Mouse (Mus musculus) CH12.LX (cell line): ENCODE measurements around the gene Slc25a20. TPM values are rescaled to one million over a fixed set of nuclear protein-coding genes. Genes with fewer than 3 reads are reported as not detected.

Experiments used
- DNase-seq: peaks from one replicate; pipeline ENCODE4 v3.0.0-alpha.2; 2013; ENCODE audit errors: extremely low read depth
- H3K27ac ChIP-seq: 2 replicates; pipeline ENCODE4 v1.5.1; 2012; ENCODE audit warnings: low read depth, mild to moderate bottlenecking, control low read depth, moderate library complexity; ENCODE audit not compliant: insufficient read depth
- H3K27me3 ChIP-seq: replicated peaks from 2 replicates; pipeline ENCODE3; 2012; ENCODE audit warnings: inconsistent platforms
- H3K36me3 ChIP-seq, 2 experiments: replicated peaks in 1 of 2; 2 replicates each; pipeline versions ENCODE3 to v1.6.1; 2012; ENCODE audit warnings: inconsistent platforms in 1 of 2, low read length in 1 of 2, mild to moderate bottlenecking in 1 of 2, mixed read lengths in 1 of 2, moderate library complexity in 1 of 2; ENCODE audit not compliant: control insufficient read depth in 1 of 2, insufficient read depth in 1 of 2
- H3K4me1 ChIP-seq, 2 experiments: 2 replicates each; pipeline ENCODE4 v1.6.1; 2012; ENCODE audit warnings: inconsistent platforms in 1 of 2, moderate library complexity in 1 of 2; ENCODE audit not compliant: insufficient read depth in 2 of 2, control insufficient read depth in 1 of 2
- H3K4me2 ChIP-seq: 2 replicates; pipeline ENCODE4 v1.6.1; 2012; ENCODE audit warnings: low read depth, mild to moderate bottlenecking, control low read depth; ENCODE audit not compliant: poor library complexity, insufficient read depth, severe bottlenecking
- H3K4me3 ChIP-seq, 3 experiments: fragments of 150-350 bp in 1 of 3; sonication (generic) in 1 of 3; replicated peaks in 1 of 3; 2 replicates each; pipeline versions ENCODE3 to v1.5.1; 2011 to 2012; ENCODE audit warnings: low read depth in 2 of 3, low read length in 2 of 3, mild to moderate bottlenecking in 2 of 3, moderate library complexity in 2 of 3, control low read depth in 1 of 3, improper control_type of control experiment in 1 of 3, inconsistent platforms in 1 of 3, mixed read lengths in 1 of 3; ENCODE audit not compliant: poor library complexity in 1 of 3
- H3K79me2 ChIP-seq: replicated peaks from 2 replicates; pipeline ENCODE4 v1.6.1; 2012; ENCODE audit warnings: mild to moderate bottlenecking, moderate library complexity; ENCODE audit not compliant: control insufficient read depth, poor library complexity, insufficient read depth, severe bottlenecking; ENCODE audit errors: extremely low read depth
- H3K9ac ChIP-seq: 2 replicates; pipeline ENCODE4 v1.6.1; 2012; ENCODE audit warnings: low read depth, mild to moderate bottlenecking, control low read depth, moderate library complexity; ENCODE audit not compliant: insufficient read depth
- H3K9me3 ChIP-seq: replicated peaks from 2 replicates; pipeline ENCODE3; 2012; ENCODE audit warnings: low read length, inconsistent platforms, mixed read lengths
- CHD1 ChIP-seq: IDR thresholded peaks from 2 replicates; pipeline ENCODE4 v1.6.1; 2012; ENCODE audit warnings: low read depth, low read length, improper control_type of control experiment, inconsistent platforms
- CHD2 ChIP-seq: IDR thresholded peaks from 2 replicates; pipeline ENCODE4 v1.6.1; 2011; ENCODE audit warnings: low read length, improper control_type of control experiment
- E2F4 ChIP-seq: IDR thresholded peaks from 2 replicates; pipeline ENCODE4 v1.6.1; 2011; ENCODE audit warnings: low read depth, low read length, improper control_type of control experiment; ENCODE audit not compliant: insufficient replicate concordance
- ELF1 ChIP-seq: IDR thresholded peaks from 2 replicates; pipeline ENCODE4 v1.6.1; 2014; ENCODE audit warnings: low read depth, mild to moderate bottlenecking, inconsistent platforms, low read length, improper control_type of control experiment
- EP300 ChIP-seq: IDR thresholded peaks from 2 replicates; pipeline ENCODE4 v1.6.1; 2011; ENCODE audit warnings: low read length, improper control_type of control experiment
- ETS1 ChIP-seq: conservative IDR thresholded peaks from 2 replicates; pipeline ENCODE4 v1.6.1; 2012; ENCODE audit warnings: low read depth, mild to moderate bottlenecking, inconsistent platforms, low read length, improper control_type of control experiment, moderate library complexity
- GABPA ChIP-seq: IDR thresholded peaks from 2 replicates; pipeline ENCODE4 v1.6.1; 2012; ENCODE audit warnings: low read depth, low read length, improper control_type of control experiment, inconsistent platforms; ENCODE audit not compliant: insufficient replicate concordance
- JUN ChIP-seq: IDR thresholded peaks from 2 replicates; pipeline ENCODE4 v1.6.1; 2011; ENCODE audit warnings: low read depth, mild to moderate bottlenecking, low read length, improper control_type of control experiment, moderate library complexity; ENCODE audit not compliant: insufficient read depth
- MAX ChIP-seq: IDR thresholded peaks from 2 replicates; pipeline ENCODE4 v1.6.1; 2011; ENCODE audit warnings: low read length, improper control_type of control experiment
- MAZ ChIP-seq: IDR thresholded peaks from 2 replicates; pipeline ENCODE4 v1.6.1; 2012; ENCODE audit warnings: low read depth, mild to moderate bottlenecking, inconsistent platforms, low read length, improper control_type of control experiment, moderate library complexity
- MXI1 ChIP-seq: IDR thresholded peaks from 2 replicates; pipeline ENCODE4 v1.6.1; 2011; ENCODE audit warnings: mild to moderate bottlenecking, low read depth, low read length, improper control_type of control experiment
- MYC ChIP-seq: IDR thresholded peaks from 2 replicates; pipeline ENCODE4 v1.6.1; 2011; ENCODE audit warnings: low read depth, mild to moderate bottlenecking, improper control_type of control experiment, low read length
- NELFE ChIP-seq: IDR thresholded peaks from 2 replicates; pipeline ENCODE4 v1.6.1; 2011; ENCODE audit warnings: low read depth, low read length, improper control_type of control experiment
- NRF1 ChIP-seq: IDR thresholded peaks from 2 replicates; pipeline ENCODE4 v1.6.1; 2014; ENCODE audit warnings: low read depth, mild to moderate bottlenecking, inconsistent platforms, low read length, improper control_type of control experiment, moderate library complexity
- POLR2A ChIP-seq: IDR thresholded peaks from 2 replicates; pipeline ENCODE4 v1.6.1; 2011; ENCODE audit warnings: low read depth, mild to moderate bottlenecking, improper control_type of control experiment, low read length
- POLR2AphosphoS2 ChIP-seq: IDR thresholded peaks from 2 replicates; pipeline ENCODE4 v1.6.1; 2011; ENCODE audit warnings: low read depth, low read length, improper control_type of control experiment
- RCOR1 ChIP-seq: conservative IDR thresholded peaks from 2 replicates; pipeline ENCODE4 v1.6.1; 2012; ENCODE audit warnings: low read depth, mild to moderate bottlenecking, inconsistent platforms, low read length, improper control_type of control experiment
- TCF12 ChIP-seq: IDR thresholded peaks from 2 replicates; pipeline ENCODE4 v1.6.1; 2014; ENCODE audit warnings: low read depth, mild to moderate bottlenecking, inconsistent platforms, low read length, improper control_type of control experiment
- UBTF ChIP-seq: IDR thresholded peaks from 2 replicates; pipeline ENCODE4 v1.6.1; 2012; ENCODE audit warnings: low read depth, mild to moderate bottlenecking, inconsistent platforms, low read length, improper control_type of control experiment, moderate library complexity
- USF1 ChIP-seq: IDR thresholded peaks from 2 replicates; pipeline ENCODE4 v1.6.1; 2014; ENCODE audit warnings: low read depth, mild to moderate bottlenecking, inconsistent platforms, low read length, improper control_type of control experiment
- USF2 ChIP-seq: conservative IDR thresholded peaks from 2 replicates; pipeline ENCODE4 v1.6.1; 2011; ENCODE audit warnings: low read depth, low read length, improper control_type of control experiment
- ZKSCAN1 ChIP-seq: IDR thresholded peaks from 2 replicates; pipeline ENCODE4 v1.6.1; 2012; ENCODE audit warnings: low read depth, inconsistent platforms, low read length, improper control_type of control experiment, borderline replicate concordance
- ZNF384 ChIP-seq: IDR thresholded peaks from 2 replicates; pipeline ENCODE4 v1.6.1; 2012; ENCODE audit warnings: low read depth, low read length, improper control_type of control experiment, inconsistent platforms
- dilution Hi-C: fragments of 300-500 bp; cut with MboI; formaldehyde crosslinking; loops from 2 replicates; pipeline ENCODE4 v1.14.3; 2020; ENCODE audit warnings: low sequenced_read_pairs; ENCODE audit not compliant: extremely low pct_unique_long_range_greater_than_20kb, extremely low pct_ligation_motif_present
- in situ Hi-C: fragments of 300-500 bp; cut with MboI; formaldehyde crosslinking; loops from 3 replicates; pipeline ENCODE4 v1.14.3; 2019; ENCODE audit warnings: low sequenced_read_pairs, low pct_ligation_motif_present, low pct_unique_long_range_greater_than_20kb, mixed read lengths
- polyA plus RNA-seq: library from polyadenylated mRNA; unstranded; fragments of >175 nt; gene quantifications from 2 replicates; pipeline ENCODE4 v1.2.1, GENCODE M21; 2012; ENCODE audit warnings: low read depth; ENCODE audit not compliant: insufficient read length
- total RNA-seq, 2 experiments: library from RNA; depleted of rRNA; stranded (reverse); fragments of 300-350 nt in 1 of 2; fragments of >200 nt in 1 of 2; gene quantifications; 2 replicates each; pipeline ENCODE4 v1.2.3; 2012 to 2014

Slc25a20 gene
- total and polyA plus RNA-seq, 3 experiments: 15.9 to 18.9 (median 16.7) TPM

- in situ Hi-C loops: no loop called here
- Histone ChIP-seq H3K27me3 (no peaks in the 10 kb centered on the region), H3K36me3 (peaks cover 0 to 9% of the 10 kb centered on the region in 2 experiments), H3K4me3 (peak overlapping the region; percentile 50 to 90 (median 79)), H3K27ac (peak overlapping the region; percentile 1; the same call in 1 of the 2 replicates), H3K9me3 (no peaks in the 10 kb centered on the region), H3K4me2 (peak overlapping the region; percentile 88), H3K79me2 (peaks cover 29% of the 10 kb centered on the region), H3K9ac (peak overlapping the region; percentile 85), H3K4me1 (peaks cover 0 to 33% of the 10 kb centered on the region in 2 experiments; a peak in 2 of 4 replicates)
- TF ChIP-seq UBTF (peak; percentile 87), POLR2A (peak; percentile 30; the same call in 1 of the 2 replicates), ZKSCAN1 (no peak), USF2 (no peak), CHD2 (no peak), EP300 (no peak), MAZ (no peak), E2F4 (no peak), ZNF384 (no peak), GABPA (no peak), NELFE (peak; percentile 7; the same call in 1 of the 2 replicates), RCOR1 (no peak), USF1 (no peak), NRF1 (peak; percentile 78), POLR2AphosphoS2 (no peak), MYC (peak; percentile 66; the same call in 1 of the 2 replicates), JUN (no peak), CHD1 (no peak), ELF1 (no peak), TCF12 (no peak), MXI1 (peak; percentile 73; the same call in 1 of the 2 replicates), ETS1 (no peak), MAX (peak; percentile 60)
- dilution Hi-C loops: no loop called here
- no peak for DNase-seq
Observed at GRCm38 (mm10) chr9:108692226-108693041, 30.5 kb downstream of the Slc25a20 start.
